Mouse (Mus musculus) brain, embryonic 14.5 days (tissue): ENCODE measurements at regions not wholly inside any gene's neighbourhood (a gene's known extent, or its start where the extent isn't known, plus 50 kb on each side); places are given as distances from the start of the nearest gene placed in this dataset.

Experiments used
- CTCF ChIP-seq: fragments of 200-500 bp; IDR thresholded peaks from 2 replicates; pipeline ENCODE4 v1.5.1; 2012; ENCODE audit warnings: inconsistent platforms, mild to moderate bottlenecking, moderate library complexity, borderline replicate concordance; ENCODE audit not compliant: insufficient read depth, insufficient read length; ENCODE audit errors: extremely low read depth
- POLR2A ChIP-seq: fragments of 200-500 bp; IDR thresholded peaks from 2 replicates; pipeline ENCODE4 v1.6.1; 2012; ENCODE audit warnings: mild to moderate bottlenecking, inconsistent platforms, borderline replicate concordance; ENCODE audit not compliant: poor library complexity, insufficient read depth, insufficient read length, severe bottlenecking; ENCODE audit errors: extremely low read depth

GRCm38 (mm10) chr12:114059615-114060014 is 515.9 kb downstream of the Adam6a start:
- TF ChIP-seq CTCF (no peak), POLR2A (no peak)
